Mouse (Mus musculus): ENCODE measurements around the gene Ephx3.

Gene Ephx3

GRCm38 (mm10) chr17:32173166-32173565, 16.2 kb downstream of the Ephx3 start:
- no peak for DNase-seq (ENCODE audit: low read depth, low spot score)

- DNase-seq (ENCODE audit: low read depth, low spot score), result no peak
Observed at GRCm38 (mm10) chr17:32172485-32172884, 16.9 kb downstream of the Ephx3 start.

- no peak for DNase-seq (ENCODE audit: low read depth, low spot score)
Observed at GRCm38 (mm10) chr17:32169518-32170225, 19.7 kb downstream of the Ephx3 start.

GRCm38 (mm10) chr17:32166687-32167086, 22.7 kb downstream of the Ephx3 start, which contains the start of gene Notch3:
Notch3 (minus strand) TSS chr17:32166852.
- DNase-seq (ENCODE audit: low read depth, low spot score), result peak; percentile 55

- DNase-seq (ENCODE audit: low read depth, low spot score), result peak; percentile 79
Observed at GRCm38 (mm10) chr17:32165803-32166595, 23.4 kb downstream of the Ephx3 start.

- DNase-seq (ENCODE audit: low read depth, low spot score), result no peak
Observed at GRCm38 (mm10) chr17:32165266-32165802, 24.0 kb downstream of the Ephx3 start.

GRCm38 (mm10) chr17:32164780-32165179, 24.6 kb downstream of the Ephx3 start:
- no peak for DNase-seq (ENCODE audit: low read depth, low spot score)

GRCm38 (mm10) chr17:32163910-32164650, 25.3 kb downstream of the Ephx3 start:
- no peak for DNase-seq (ENCODE audit: low read depth, low spot score)

- DNase-seq (ENCODE audit: low read depth, low spot score), result peak; percentile 75
Observed at GRCm38 (mm10) chr17:32162112-32162850, 27.1 kb downstream of the Ephx3 start.

- no peak for DNase-seq (ENCODE audit: low read depth, low spot score)
Observed at GRCm38 (mm10) chr17:32160882-32161281, 28.5 kb downstream of the Ephx3 start.

- no peak for DNase-seq (ENCODE audit: low read depth, low spot score)
Observed at GRCm38 (mm10) chr17:32158841-32159240, 30.5 kb downstream of the Ephx3 start.

- DNase-seq (ENCODE audit: low read depth, low spot score), result no peak
Observed at GRCm38 (mm10) chr17:32146718-32147117, 42.6 kb downstream of the Ephx3 start.

GRCm38 (mm10) chr17:32142907-32143854, 46.2 kb downstream of the Ephx3 start:
- peak; percentile 83 for DNase-seq (ENCODE audit: low read depth, low spot score)

GRCm38 (mm10) chr17:32142234-32142633, 47.1 kb downstream of the Ephx3 start:
- DNase-seq (ENCODE audit: low read depth, low spot score), result no peak
